Comparison of ENCODE assay signal across 7 mouse cellular contexts in genomic region chr14:60630981-60631380, GRCm38 (mm10).
"Had no signal": no experiment of that assay in that cellular context is flagged by ENCODE, and none has a peak within 500 bp of the region (broad histone marks: within the 10 kb centered on the region; RNA-seq: fewer than 3 reads in every experiment).

No protein-coding gene starts in this region.

- DNase-seq: lung, adult 2 months; lung, postnatal 14 days; lung, postnatal 36 days; right cerebral cortex, postnatal 14 days; thymus, adult 2 months; thymus, postnatal 25 days; thymus, postnatal 4 days had no signal
